Mouse (Mus musculus) MEL (cell line): ENCODE results near the gene Gm5127. TPM values are rescaled to one million over a fixed set of nuclear protein-coding genes. Genes with fewer than 3 reads are reported as not detected.

ENCODE experiments used
- DNase-seq: peaks from one replicate; pipeline ENCODE4 v3.0.0; 2011; ENCODE audit warnings: low read depth, low spot score
- H3K27ac ChIP-seq: 2 replicates; pipeline ENCODE4 v1.5.1; 2012; ENCODE audit warnings: low read depth, mild to moderate bottlenecking, control low read depth, low read length, moderate library complexity; ENCODE audit not compliant: control insufficient read depth
- H3K27me3 ChIP-seq, 2 experiments: fragments of 150-350 bp in 1 of 2; sonication (generic) in 1 of 2; 2 replicates each; pipeline ENCODE4 v1.6.1; 2012; ENCODE audit warnings: low read length in 2 of 2, mild to moderate bottlenecking in 2 of 2, improper control_type of control experiment in 1 of 2, moderate library complexity in 1 of 2; ENCODE audit not compliant: insufficient read depth in 2 of 2, control insufficient read depth in 1 of 2
- H3K36me3 ChIP-seq, 2 experiments: 2 replicates each; pipeline ENCODE4 v1.6.1; 2012 to 2014; ENCODE audit warnings: low read length in 2 of 2, improper control_type of control experiment in 1 of 2, inconsistent platforms in 1 of 2, mild to moderate bottlenecking in 1 of 2; ENCODE audit not compliant: insufficient read depth in 2 of 2, control insufficient read depth in 1 of 2
- H3K4me1 ChIP-seq, 2 experiments: fragments of 150-350 bp in 1 of 2; sonication (generic) in 1 of 2; 2 replicates each; pipeline ENCODE4 v1.6.1; 2012; ENCODE audit warnings: low read length in 2 of 2, improper control_type of control experiment in 1 of 2, mild to moderate bottlenecking in 1 of 2; ENCODE audit not compliant: insufficient read depth in 2 of 2, control insufficient read depth in 1 of 2
- H3K4me3 ChIP-seq, 2 experiments: fragments of 150-350 bp in 1 of 2; sonication (generic) in 1 of 2; 2 replicates each; pipeline ENCODE4 v1.5.1; 2012; ENCODE audit warnings: low read depth in 2 of 2, low read length in 2 of 2, mild to moderate bottlenecking in 2 of 2, moderate library complexity in 2 of 2, control low read depth in 1 of 2, improper control_type of control experiment in 1 of 2; ENCODE audit not compliant: control insufficient read depth in 1 of 2, insufficient read depth in 1 of 2
- H3K79me2 ChIP-seq: 2 replicates; pipeline ENCODE4 v1.6.1; 2012; ENCODE audit warnings: mild to moderate bottlenecking, low read length, moderate library complexity; ENCODE audit not compliant: control insufficient read depth, poor library complexity, insufficient read depth
- H3K9ac ChIP-seq: 2 replicates; pipeline ENCODE4 v1.6.1; 2012; ENCODE audit warnings: low read depth, mild to moderate bottlenecking, control low read depth, low read length, moderate library complexity; ENCODE audit not compliant: control insufficient read depth, poor library complexity, severe bottlenecking
- H3K9me3 ChIP-seq: fragments of 150-350 bp; sonication (generic); replicated peaks from 2 replicates; pipeline ENCODE4 v1.6.1; 2012; ENCODE audit warnings: mild to moderate bottlenecking, low read length, improper control_type of control experiment, moderate library complexity; ENCODE audit not compliant: insufficient read depth
- CTCF ChIP-seq, 3 experiments: IDR thresholded peaks in 2 of 3; conservative IDR thresholded peaks in 1 of 3; 2 replicates each; pipeline ENCODE4 v1.5.1; 2011 to 2012; ENCODE audit warnings: low read length in 3 of 3, low read depth in 2 of 3, mild to moderate bottlenecking in 2 of 3, improper control_type of control experiment in 1 of 3, inconsistent platforms in 1 of 3, mixed read lengths in 1 of 3, moderate library complexity in 1 of 3; ENCODE audit not compliant: control insufficient read depth in 1 of 3, insufficient read depth in 1 of 3, poor library complexity in 1 of 3, severe bottlenecking in 1 of 3
- ELF1 ChIP-seq: IDR thresholded peaks from 2 replicates; pipeline ENCODE4 v1.6.1; 2014; ENCODE audit warnings: low read depth, mild to moderate bottlenecking, inconsistent platforms, low read length, improper control_type of control experiment, moderate library complexity
- EP300 ChIP-seq, 2 experiments: IDR thresholded peaks; 2 replicates each; pipeline ENCODE4 v1.6.1; 2011; ENCODE audit warnings: improper control_type of control experiment in 2 of 2, low read length in 2 of 2, low read depth in 1 of 2, mild to moderate bottlenecking in 1 of 2
- ETS1 ChIP-seq: IDR thresholded peaks from 2 replicates; pipeline ENCODE4 v1.6.1; 2012; ENCODE audit warnings: low read depth, mild to moderate bottlenecking, inconsistent platforms, low read length, improper control_type of control experiment, moderate library complexity
- GABPA ChIP-seq: IDR thresholded peaks from 2 replicates; pipeline ENCODE4 v1.6.1; 2012; ENCODE audit warnings: low read depth, mild to moderate bottlenecking, inconsistent platforms, low read length, improper control_type of control experiment, moderate library complexity
- JUND ChIP-seq: IDR thresholded peaks from 2 replicates; pipeline ENCODE4 v1.6.1; 2011; ENCODE audit warnings: low read depth, mild to moderate bottlenecking, improper control_type of control experiment, low read length
- MAFK ChIP-seq: IDR thresholded peaks from 2 replicates; pipeline ENCODE4 v1.6.1; 2011; ENCODE audit warnings: low read depth, mild to moderate bottlenecking, low read length, improper control_type of control experiment, borderline replicate concordance
- MAZ ChIP-seq: IDR thresholded peaks from 2 replicates; pipeline ENCODE4 v1.6.1; 2012; ENCODE audit warnings: low read depth, mild to moderate bottlenecking, inconsistent platforms, low read length, improper control_type of control experiment
- MEF2A ChIP-seq: IDR thresholded peaks from 2 replicates; pipeline ENCODE4 v1.6.1; 2014; ENCODE audit warnings: low read depth, mild to moderate bottlenecking, inconsistent platforms, low read length, improper control_type of control experiment; ENCODE audit not compliant: poor library complexity, insufficient replicate concordance, severe bottlenecking; ENCODE audit errors: extremely low read depth
- MXI1 ChIP-seq: IDR thresholded peaks from 2 replicates; pipeline ENCODE4 v1.6.1; 2011; ENCODE audit warnings: mild to moderate bottlenecking, low read depth, low read length, improper control_type of control experiment
- NRF1 ChIP-seq: IDR thresholded peaks from 2 replicates; pipeline ENCODE4 v1.6.1; 2014; ENCODE audit warnings: low read depth, mild to moderate bottlenecking, inconsistent platforms, low read length, improper control_type of control experiment, moderate library complexity; ENCODE audit not compliant: poor library complexity, insufficient read depth, severe bottlenecking
- POLR2A ChIP-seq, 2 experiments: IDR thresholded peaks; 2 replicates each; pipeline ENCODE4 v1.6.1; 2011 to 2012; ENCODE audit warnings: low read length in 2 of 2, mild to moderate bottlenecking in 2 of 2, control low read depth in 1 of 2, improper control_type of control experiment in 1 of 2, low read depth in 1 of 2, moderate library complexity in 1 of 2; ENCODE audit not compliant: control insufficient read depth in 1 of 2, insufficient read depth in 1 of 2, poor library complexity in 1 of 2
- RAD21 ChIP-seq: IDR thresholded peaks from 2 replicates; pipeline ENCODE4 v1.6.1; 2011; ENCODE audit warnings: mild to moderate bottlenecking, low read depth, low read length, improper control_type of control experiment
- SIN3A ChIP-seq: IDR thresholded peaks from 2 replicates; pipeline ENCODE4 v1.6.1; 2012; ENCODE audit warnings: low read length, improper control_type of control experiment, inconsistent platforms
- SMC3 ChIP-seq: IDR thresholded peaks from 2 replicates; pipeline ENCODE4 v1.6.1; 2011; ENCODE audit warnings: low read depth, low read length, improper control_type of control experiment
- TAL1 ChIP-seq: IDR thresholded peaks from 2 replicates; pipeline ENCODE4 v1.6.1; 2012; ENCODE audit warnings: mild to moderate bottlenecking, inconsistent platforms, low read length, moderate library complexity, mixed read lengths
- UBTF ChIP-seq: IDR thresholded peaks from 2 replicates; pipeline ENCODE4 v1.6.1; 2012; ENCODE audit warnings: low read depth, mild to moderate bottlenecking, inconsistent platforms, low read length, improper control_type of control experiment, moderate library complexity, borderline replicate concordance; ENCODE audit not compliant: insufficient read depth
- USF1 ChIP-seq: IDR thresholded peaks from 2 replicates; pipeline ENCODE4 v1.6.1; 2014; ENCODE audit warnings: low read depth, mild to moderate bottlenecking, inconsistent platforms, low read length, improper control_type of control experiment, moderate library complexity
- USF2 ChIP-seq, 2 experiments: IDR thresholded peaks; 2 replicates each; pipeline ENCODE4 v1.6.1; 2011 to 2012; ENCODE audit warnings: improper control_type of control experiment in 2 of 2, low read length in 2 of 2, borderline replicate concordance in 1 of 2, inconsistent platforms in 1 of 2, low read depth in 1 of 2, mild to moderate bottlenecking in 1 of 2; ENCODE audit not compliant: insufficient read depth in 1 of 2
- ZC3H11A ChIP-seq: IDR thresholded peaks from 2 replicates; pipeline ENCODE4 v1.6.1; 2012; ENCODE audit warnings: low read depth, mild to moderate bottlenecking, inconsistent platforms, low read length, improper control_type of control experiment
- ZKSCAN1 ChIP-seq: IDR thresholded peaks from 2 replicates; pipeline ENCODE4 v1.6.1; 2012; ENCODE audit warnings: low read depth, mild to moderate bottlenecking, inconsistent platforms, low read length, improper control_type of control experiment, moderate library complexity
- polyA plus RNA-seq, 2 experiments: library from polyadenylated mRNA; stranded (reverse) in 1 of 2; unstranded in 1 of 2; fragments of >175 nt in 1 of 2; fragments of >200 nt in 1 of 2; gene quantifications; 2 replicates each; pipeline versions ENCODE4 v1.2.1 to v1.2.4; 2012; ENCODE audit warnings: low replicate concordance in 2 of 2, low read depth in 1 of 2; ENCODE audit not compliant: insufficient read length in 2 of 2, insufficient read depth in 1 of 2, missing spikeins in 1 of 2
- total RNA-seq: library from RNA; depleted of rRNA; stranded (reverse); fragments of 300-350 nt; gene quantifications from 2 replicates; pipeline ENCODE4 v1.2.3, GENCODE M21; 2012

Gene Gm5127
- total and polyA plus RNA-seq, 3 experiments, result not detected

GRCm38 (mm10) chrX:106634799-106635541 is 52.0 kb downstream of the Gm5127 start:
- Histone ChIP-seq H3K9ac (no peak overlapping the region), H3K9me3 (no peaks in the 10 kb centered on the region), H3K27me3 (no peaks in the 10 kb centered on the region), H3K27ac (no peak overlapping the region), H3K79me2 (no peaks in the 10 kb centered on the region), H3K4me1 (no peaks in the 10 kb centered on the region), H3K36me3 (no peaks in the 10 kb centered on the region), H3K4me3 (no peak overlapping the region)
- TF ChIP-seq SMC3 (no peak), TAL1 (no peak), MAZ (no peak), MXI1 (no peak), RAD21 (no peak), ELF1 (no peak), POLR2A (IDR thresholded peaks at IDR 0.05; ENCODE audit: control insufficient read depth in 1 of 2, insufficient read depth in 1 of 2, low read depth in 1 of 2, low read length in 2 of 2, poor library complexity in 1 of 2) (no peak), ETS1 (no peak), ZC3H11A (no peak), EP300 (IDR thresholded peaks at IDR 0.05; ENCODE audit: low read depth in 1 of 2, low read length in 2 of 2) (no peak)
- DNase-seq, result no peak

- H3K4me3 ChIP-seq, result no peak overlapping the region
- no peak for TF ChIP-seq GABPA
- no peak for TF ChIP-seq NRF1
- TF ChIP-seq USF1, result no peak
- no peak for TF ChIP-seq SIN3A
- TF ChIP-seq CTCF (IDR thresholded peaks at IDR 0.05 in 2 of 3, conservative IDR thresholded peaks at IDR 0.05 in 1 of 3; ENCODE audit: control insufficient read depth in 1 of 3, insufficient read depth in 1 of 3, low read depth in 2 of 3, low read length in 3 of 3, poor library complexity in 1 of 3, severe bottlenecking in 1 of 3), result no peak
- TF ChIP-seq JUND, result no peak
- no peak for TF ChIP-seq MAZ
- TF ChIP-seq USF2 (IDR thresholded peaks at IDR 0.05; ENCODE audit: borderline replicate concordance in 1 of 2, insufficient read depth in 1 of 2, low read depth in 1 of 2, low read length in 2 of 2), result no peak
- no peak for TF ChIP-seq MAFK
- TF ChIP-seq UBTF, result no peak
- TF ChIP-seq ZKSCAN1, result no peak
- no peak for TF ChIP-seq POLR2A (IDR thresholded peaks at IDR 0.05; ENCODE audit: control insufficient read depth in 1 of 2, insufficient read depth in 1 of 2, low read depth in 1 of 2, low read length in 2 of 2, poor library complexity in 1 of 2)
- TF ChIP-seq MEF2A, result no peak
- H3K36me3 ChIP-seq, result no peaks in the 10 kb centered on the region
- H3K4me1 ChIP-seq, result no peaks in the 10 kb centered on the region
- H3K79me2 ChIP-seq, result no peaks in the 10 kb centered on the region
- no peaks in the 10 kb centered on the region for H3K9me3 ChIP-seq
- no peak overlapping the region for H3K27ac ChIP-seq
- no peak overlapping the region for H3K9ac ChIP-seq
- no peaks in the 10 kb centered on the region for H3K27me3 ChIP-seq
- no peak for DNase-seq
These were observed 79.1 kb downstream of the Gm5127 start for GRCm38 (mm10) chrX:106662101-106662500.
